Mouse (Mus musculus) granulocyte monocyte progenitor cell, adult 5-6 weeks (primary cell): ENCODE data around the gene Iqce. TPM values are rescaled to one million over a fixed set of nuclear protein-coding genes. Genes with fewer than 3 reads are reported as not detected.

Experiments used
- ATAC-seq: replicated peaks from 2 replicates; pipeline ENCODE4 v1.8.0; 2016; ENCODE audit warnings: mild to moderate bottlenecking, moderate TSS enrichment, inconsistent platforms; ENCODE audit not compliant: poor library complexity, severe bottlenecking
- total RNA-seq, 2 experiments: library from RNA; stranded (forward) in 1 of 2; stranded (reverse) in 1 of 2; fragments of 200-712, 200-1000 nt in 1 of 2; fragments of >200 nt in 1 of 2; fragmentation: Nextera tagmentation in 1 of 2; gene quantifications; 2 replicates each; pipeline ENCODE4 v1.2.3; 2014 to 2017

Gene Iqce
- total RNA-seq, 2 experiments from 2014 or later: 5.3 to 13.4 TPM

- ATAC-seq: no peak
Observed at GRCm38 (mm10) chr5:140641254-140641928, 60.8 kb downstream of the Iqce start.

GRCm38 (mm10) chr5:140640812-140641211 lies 61.4 kb downstream of the Iqce start:
- ATAC-seq: peak; percentile 49

DNA sequence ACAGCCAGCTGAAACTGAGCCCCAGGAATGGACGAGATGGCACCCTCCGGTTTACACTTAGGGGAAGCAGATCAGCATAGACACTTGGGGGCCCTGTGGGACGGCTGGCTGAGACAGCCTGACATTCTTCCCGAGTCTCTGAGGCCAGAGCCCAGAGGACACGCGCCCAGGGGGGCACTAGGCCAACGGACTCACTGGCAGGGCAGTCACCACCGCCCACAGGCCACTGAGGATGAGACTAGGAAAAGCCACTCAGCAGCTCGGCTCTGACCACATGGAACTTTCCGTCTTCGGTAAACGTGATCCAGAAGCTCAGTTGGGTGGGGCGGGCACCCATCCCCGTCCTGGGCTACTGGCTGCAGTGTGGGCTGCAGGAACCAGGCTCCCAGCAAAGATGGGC lies 62.3 kb downstream of the Iqce start:
- ATAC-seq: no peak

- ATAC-seq: no peak
Observed at GRCm38 (mm10) chr5:140639312-140639711, 62.9 kb downstream of the Iqce start.

GRCm38 (mm10) chr5:140638484-140638883 lies 63.7 kb downstream of the Iqce start:
- no peak for ATAC-seq

DNA sequence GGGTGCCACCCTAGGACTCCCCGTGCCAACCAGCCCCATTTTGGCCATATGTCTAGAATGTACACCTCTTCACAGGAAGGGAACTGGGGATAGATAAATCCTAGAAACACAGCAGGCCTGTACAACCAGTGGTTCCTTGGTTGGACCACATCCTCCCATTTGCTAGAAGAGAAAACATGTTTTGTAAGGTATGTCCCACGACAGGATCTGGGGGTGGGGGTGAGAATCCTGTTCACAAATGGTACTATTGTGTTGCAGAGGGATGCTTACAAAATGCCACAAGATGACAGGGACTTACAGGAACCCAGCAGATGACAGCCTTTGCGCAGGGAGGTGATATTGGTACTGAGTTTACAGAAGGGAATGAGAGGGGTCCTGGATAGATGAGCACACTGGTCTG lies 64.2 kb downstream of the Iqce start:
- no peak for ATAC-seq

- ATAC-seq: no peak
Observed at GRCm38 (mm10) chr5:140637058-140637410, 65.1 kb downstream of the Iqce start.

DNA sequence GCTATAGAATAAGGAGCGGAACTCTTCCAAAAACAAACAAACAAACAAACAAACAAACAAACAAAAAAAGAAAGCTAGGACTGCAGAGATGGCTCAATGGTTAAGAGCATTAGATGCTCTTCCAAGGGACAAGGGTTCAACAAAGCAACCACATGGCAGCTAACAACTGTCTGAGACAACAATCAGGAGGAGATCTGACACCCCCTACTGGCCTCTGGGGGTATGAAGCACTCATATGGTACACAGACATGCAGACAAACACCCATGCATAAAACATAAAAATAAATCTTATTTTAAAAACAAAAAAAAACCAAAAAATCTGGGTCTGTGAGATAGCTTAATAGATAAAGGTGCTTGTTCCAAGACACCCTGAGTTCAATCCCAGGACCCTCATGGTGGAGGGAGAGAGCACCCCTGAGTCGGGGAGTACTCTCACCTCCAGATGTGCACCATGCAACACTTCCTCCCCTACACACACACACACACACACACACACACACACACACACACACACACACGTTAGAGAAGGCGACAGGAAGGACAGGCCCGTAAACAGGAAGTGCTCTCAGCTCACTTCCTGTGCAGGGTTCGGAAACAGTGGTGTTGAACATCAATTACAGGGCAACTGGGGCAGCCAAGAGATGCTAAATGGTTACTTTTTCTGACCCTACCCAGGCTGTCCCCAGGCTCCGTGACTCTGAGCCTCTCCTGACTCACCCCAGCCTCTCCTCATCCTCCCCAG lies 65.7 kb downstream of the Iqce start:
- peak; percentile 40 for ATAC-seq

- ATAC-seq: no peak
Observed at GRCm38 (mm10) chr5:140634798-140635722, 67.1 kb downstream of the Iqce start.

- no peak for ATAC-seq
Observed at GRCm38 (mm10) chr5:140633432-140633831, 68.7 kb downstream of the Iqce start.

- ATAC-seq: 0 out of 2 replicates have a peak, but pooled peaks have one; percentile 36
Observed at GRCm38 (mm10) chr5:140628995-140629394, 73.2 kb downstream of the Iqce start.

DNA sequence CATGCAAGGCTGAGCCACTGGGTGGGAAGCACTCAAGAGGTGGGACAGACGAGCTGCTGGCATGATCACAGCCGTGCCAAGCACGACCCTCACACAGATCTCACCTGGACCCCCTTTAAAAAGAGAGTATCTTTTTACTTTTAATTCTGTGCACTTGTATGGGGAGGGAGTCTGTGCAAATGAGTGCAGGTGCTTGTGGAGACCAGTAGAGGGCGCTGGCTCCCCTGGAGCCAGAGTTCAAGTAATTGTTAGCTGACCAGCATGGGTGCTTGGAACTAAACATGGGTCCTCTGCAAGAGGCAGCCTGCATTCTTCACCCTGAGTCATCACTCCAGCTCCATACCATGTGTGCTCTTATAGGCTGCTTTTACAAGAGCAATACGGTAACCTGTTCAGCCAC lies 74.6 kb downstream of the Iqce start:
- ATAC-seq: no peak

DNA sequence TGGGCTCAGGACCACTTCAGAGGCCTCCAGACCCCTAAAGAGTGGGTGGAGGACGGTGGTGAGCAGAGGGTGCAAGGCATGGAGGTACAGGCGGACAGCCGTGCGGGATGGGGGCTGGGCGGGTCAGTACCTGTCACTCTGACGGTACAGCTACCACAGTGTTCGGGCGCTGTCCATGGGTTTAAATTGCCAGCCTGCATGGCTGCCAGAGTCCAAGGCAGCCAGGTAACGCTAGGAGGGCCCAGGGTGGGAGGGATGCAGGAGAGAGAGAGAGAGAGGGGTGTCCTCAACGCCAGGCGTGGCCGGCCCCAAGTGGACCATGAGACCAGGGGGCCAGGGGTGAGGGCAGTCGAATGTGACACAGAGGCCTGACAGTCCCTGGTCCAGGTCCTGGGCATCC lies 77.2 kb downstream of the Iqce start:
- ATAC-seq: no peak

GRCm38 (mm10) chr5:140624238-140624637 lies 77.9 kb downstream of the Iqce start:
- ATAC-seq: no peak

DNA sequence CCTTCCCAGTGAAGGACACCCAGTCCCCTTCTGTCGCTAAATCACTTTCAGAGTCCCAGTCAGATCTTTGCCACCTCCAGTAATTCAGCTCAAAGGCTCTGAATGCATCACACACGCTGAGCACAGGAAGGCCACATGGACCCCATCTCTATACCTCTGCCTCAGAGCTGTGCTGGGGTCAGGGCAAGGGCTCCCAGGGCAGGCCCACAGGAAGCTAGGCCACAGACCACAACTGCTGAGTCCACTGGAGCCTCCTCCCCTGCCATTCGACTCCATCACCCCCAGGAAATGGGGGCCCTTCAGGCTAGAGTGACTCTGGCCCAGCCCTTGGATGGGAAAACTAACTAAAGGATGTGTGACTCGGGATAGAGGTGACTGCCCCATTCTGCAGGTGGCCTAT lies 78.4 kb downstream of the Iqce start:
- ATAC-seq: no peak

DNA sequence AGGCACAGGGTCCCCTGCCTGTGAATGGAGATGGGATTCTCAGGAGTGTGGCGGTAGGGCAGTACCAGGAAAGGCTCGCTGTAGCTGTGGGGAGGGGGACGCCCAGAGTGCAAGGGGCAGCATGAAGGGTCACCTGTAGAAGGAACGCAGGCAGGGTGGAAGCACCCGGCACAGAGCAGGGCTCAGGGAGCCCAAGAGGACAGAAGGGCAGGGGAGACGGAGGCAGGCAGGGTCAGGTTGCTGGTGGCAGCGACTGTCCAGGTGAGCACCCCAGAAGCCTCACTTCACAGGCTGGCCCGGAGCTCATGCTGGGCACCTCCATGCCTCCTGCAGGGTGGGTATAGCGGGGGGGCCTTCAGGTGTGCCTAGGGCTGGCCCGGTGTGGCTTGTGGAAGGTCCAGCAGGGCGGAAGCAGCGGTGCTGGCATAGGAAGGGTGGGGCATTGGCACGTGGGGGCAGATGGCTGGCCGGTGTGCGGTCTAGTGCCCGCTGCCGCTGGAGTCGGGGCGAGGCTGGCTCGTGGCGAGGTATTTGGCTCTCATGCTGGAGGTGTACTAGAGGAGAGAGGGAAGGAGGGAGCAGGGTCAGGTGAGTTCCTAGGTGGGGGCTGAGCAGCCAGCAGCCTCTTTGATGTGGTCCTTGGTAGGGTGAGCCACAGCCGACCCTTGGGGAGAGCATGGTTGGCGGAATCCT lies 79.1 kb downstream of the Iqce start:
- ATAC-seq: no peak

- no peak for ATAC-seq
Observed at GRCm38 (mm10) chr5:140621517-140621916, 80.7 kb downstream of the Iqce start.

DNA sequence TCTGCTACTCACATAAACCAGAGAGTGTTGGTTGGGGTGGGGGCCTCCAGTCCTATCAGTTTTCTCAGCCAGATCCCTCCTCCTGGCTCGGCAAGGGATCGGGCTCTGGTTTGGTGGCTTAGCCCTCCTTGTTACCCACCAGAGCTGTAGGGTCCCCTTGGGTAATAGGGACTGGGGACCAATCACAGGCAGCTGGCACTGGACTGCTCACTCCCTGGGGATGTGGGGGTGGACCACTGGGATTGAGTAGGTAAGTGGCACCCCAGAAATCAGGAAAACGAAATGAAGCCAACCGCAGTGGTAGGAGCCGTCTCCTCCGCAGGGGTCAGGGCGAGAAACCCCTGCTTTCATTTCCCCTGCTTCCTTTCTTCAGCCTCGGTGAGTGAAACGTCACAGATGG lies 81.1 kb downstream of the Iqce start:
- no peak for ATAC-seq

GRCm38 (mm10) chr5:140619895-140620736 lies 82.1 kb downstream of the Iqce start:
- ATAC-seq: no peak
